7 mouse cellular contexts compared by ENCODE assay signal in the genomic region with DNA sequence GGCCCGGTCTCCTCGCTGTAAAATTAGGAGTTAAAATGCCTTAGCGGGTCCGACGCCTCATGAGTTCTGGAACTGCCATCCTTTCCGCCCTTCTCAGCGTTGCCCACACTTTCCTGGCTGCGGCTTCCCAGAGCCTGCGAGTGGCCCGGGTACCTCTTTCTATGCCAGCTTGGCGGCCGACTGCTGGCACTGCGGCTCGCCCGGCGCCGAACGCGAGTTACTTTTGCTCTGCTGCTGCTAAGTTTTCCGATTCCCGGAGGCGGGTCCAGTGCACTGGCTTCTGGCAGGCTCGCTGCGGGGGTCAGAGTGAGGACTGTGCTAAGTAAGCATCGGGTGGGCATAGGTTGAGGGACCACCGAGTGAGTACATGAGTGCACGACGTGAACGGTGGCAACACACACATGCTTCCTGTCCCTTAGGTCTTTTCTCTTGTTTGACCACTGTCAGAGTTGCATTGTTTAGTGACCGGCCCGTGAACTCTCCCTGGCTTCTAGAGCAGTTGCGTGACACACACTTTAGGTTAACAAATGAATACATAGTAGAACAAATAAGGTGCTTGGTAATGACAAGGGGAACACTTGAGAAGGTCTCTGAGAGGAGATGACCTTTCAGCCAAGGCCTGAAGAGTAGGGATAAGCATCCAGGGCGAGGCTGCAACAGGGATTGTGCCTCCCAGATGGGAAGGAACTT. TPM values are rescaled to one million over a fixed set of nuclear protein-coding genes. Genes with fewer than 3 reads are reported as not detected.
A peak's percentile ranks its signal among the peaks of the same experiment; 100 is the strongest.
DNase-seq lines count a peak whose midpoint lies in the region; ATAC-seq lines count a peak whose summit lies in the region.

No protein-coding gene starts in this region.

- DNase-seq in right cerebral cortex, postnatal 10 days (ENCODE audit: low spot score in 2 of 2) = peak; percentile 62 to 70
- no peak for DNase-seq in right cerebral cortex, postnatal 36 days (ENCODE audit: low spot score in 2 of 2)
- peak; percentile 26 for DNase-seq in embryo, embryonic 10.5 days (ENCODE audit: low spot score)
- peak; percentile 51 to 67 for DNase-seq in kidney, postnatal 4 days
- no peak for DNase-seq in ovary, postnatal 36 days (ENCODE audit: low spot score)

- peak; percentile 41 for ATAC-seq in granulocyte monocyte progenitor cell, adult 5-6 weeks (replicated peaks; ENCODE audit: poor library complexity, severe bottlenecking)
- ATAC-seq in megakaryocyte, adult 5-6 weeks (ENCODE audit: poor library complexity, severe bottlenecking) = peak; percentile 31

RNA-seq across cellular contexts. Expression of gene Cyb5rl, which starts 0.5 kb away (rescaled TPM):
- total RNA-seq in granulocyte monocyte progenitor cell, adult 5-6 weeks (2014; fragmentation: Nextera tagmentation) = 8.8 and 10.4 TPM in 2 replicates
- total RNA-seq in granulocyte monocyte progenitor cell, adult 5-6 weeks (2017) = 7.2 and 10.9 TPM in 2 replicates
- total RNA-seq in megakaryocyte, adult 5-6 weeks (2015) = 1.7 and 3.3 TPM in 2 replicates
- 5.5 and 7.8 TPM in 2 replicates for total RNA-seq in megakaryocyte, adult 5-6 weeks (2017)

RNA-seq across cellular contexts. Expression of gene Mrpl37, which starts 0.6 kb away (rescaled TPM):
- 78.5 and 105 TPM in 2 replicates for total RNA-seq in granulocyte monocyte progenitor cell, adult 5-6 weeks (2014; fragmentation: Nextera tagmentation)
- 56.6 and 61.0 TPM in 2 replicates for total RNA-seq in granulocyte monocyte progenitor cell, adult 5-6 weeks (2017)
- 45.3 and 53.6 TPM in 2 replicates for total RNA-seq in megakaryocyte, adult 5-6 weeks (2015)
- total RNA-seq in megakaryocyte, adult 5-6 weeks (2017) = 29.6 and 40.2 TPM in 2 replicates

RNA-seq across cellular contexts. Expression of gene Cdcp2, which starts 29.4 kb away (rescaled TPM):
- total RNA-seq in granulocyte monocyte progenitor cell, adult 5-6 weeks (2014; fragmentation: Nextera tagmentation) = not detected in 2 replicates
- total RNA-seq in granulocyte monocyte progenitor cell, adult 5-6 weeks (2017) = not detected in 2 replicates
- total RNA-seq in megakaryocyte, adult 5-6 weeks (2015) = not detected in 2 replicates
- not detected in 2 replicates for total RNA-seq in megakaryocyte, adult 5-6 weeks (2017)

Comparison
In these comparisons a context has a peak if more than half of its experiments do, and no peak if none do; other contexts are left out.
1. DNase-seq: peak in right cerebral cortex, postnatal 10 days (2 of 2), embryo, embryonic 10.5 days (single experiment) and kidney, postnatal 4 days (2 of 2); none in right cerebral cortex, postnatal 36 days (0 of 2) and ovary, postnatal 36 days (single experiment).